Mouse (Mus musculus) heart, embryonic 14.5 days (tissue): ENCODE data around the gene Ppard. TPM values are rescaled to one million over a fixed set of nuclear protein-coding genes. Genes with fewer than 3 reads are reported as not detected.

Source experiments
- ATAC-seq: fragments of 200-750 bp; cut with Nextera tagmentation; 2 replicates; pipeline ENCODE4 v1.8.0; 2017; ENCODE audit warnings: low read depth, moderate TSS enrichment; ENCODE audit not compliant: insufficient number of reproducible peaks, insufficient read depth, low FRiP score
- H3K27ac ChIP-seq, 2 experiments: fragments of 200-500 bp in 1 of 2; fragments of 300-500 bp in 1 of 2; sonication (generic) in 1 of 2; replicated peaks in 1 of 2; 2 replicates each; pipeline ENCODE4 v1.5.1; 2012 to 2014; ENCODE audit warnings: low read depth in 2 of 2, low read length in 2 of 2, control low read depth in 1 of 2, mild to moderate bottlenecking in 1 of 2, mixed read lengths in 1 of 2; ENCODE audit not compliant: control insufficient read depth in 1 of 2, insufficient read depth in 1 of 2
- H3K27me3 ChIP-seq: fragments of 300-500 bp; sonication (generic); 2 replicates; pipeline ENCODE4 v1.6.1; 2014; ENCODE audit warnings: mild to moderate bottlenecking, low read length, control low read depth; ENCODE audit not compliant: control insufficient read depth, insufficient read depth
- H3K36me3 ChIP-seq: fragments of 300-500 bp; sonication (generic); 2 replicates; pipeline ENCODE4 v1.6.1; 2014; ENCODE audit warnings: mild to moderate bottlenecking, control low read depth, low read length, mixed read lengths; ENCODE audit not compliant: control insufficient read depth, insufficient read depth
- H3K4me1 ChIP-seq, 2 experiments: fragments of 200-500 bp in 1 of 2; fragments of 300-500 bp in 1 of 2; sonication (generic) in 1 of 2; 2 replicates each; pipeline ENCODE4 v1.6.1; 2012 to 2014; ENCODE audit warnings: low read length in 2 of 2, control low read depth in 1 of 2, mixed read lengths in 1 of 2; ENCODE audit not compliant: control insufficient read depth in 2 of 2, insufficient read depth in 2 of 2
- H3K4me2 ChIP-seq: fragments of 300-500 bp; sonication (generic); 2 replicates; pipeline ENCODE4 v1.6.1; 2014; ENCODE audit warnings: mild to moderate bottlenecking, low read length
- H3K4me3 ChIP-seq, 2 experiments: fragments of 200-500 bp in 1 of 2; fragments of 300-500 bp in 1 of 2; sonication (generic) in 1 of 2; 2 replicates each; pipeline ENCODE4 v1.5.1; 2012 to 2014; ENCODE audit warnings: low read length in 2 of 2, mild to moderate bottlenecking in 2 of 2, control low read depth in 1 of 2, low read depth in 1 of 2, moderate library complexity in 1 of 2; ENCODE audit not compliant: control insufficient read depth in 1 of 2, insufficient read depth in 1 of 2
- H3K9ac ChIP-seq: fragments of 300-500 bp; sonication (generic); 2 replicates; pipeline ENCODE4 v1.6.1; 2014; ENCODE audit warnings: mild to moderate bottlenecking, low read length
- H3K9me3 ChIP-seq: fragments of 300-500 bp; sonication (generic); 2 replicates; pipeline ENCODE4 v1.6.1; 2016; ENCODE audit warnings: low read length, control low read depth; ENCODE audit not compliant: control insufficient read depth
- WGBS: fragments of 180-500 bp; shearing (Covaris S2); extraction: QIAGEN DNeasy Blood & Tissue Kit; methylation state at CpG from one replicate; pipeline ENCODE4 v1.1.7; 2014; 5-methylcytosine and 5-hydroxymethylcytosine counted together
- polyA plus RNA-seq: library from polyadenylated mRNA; unstranded; fragments of >200 nt; fragmentation: Nextera tagmentation; extraction: Ambion mirVana; gene quantifications from 2 replicates; pipeline ENCODE4 v1.2.1, GENCODE M21; 2014

The Ppard gene
- polyA plus RNA-seq, 1 experiment from 2014 or later = 2.2 TPM

GRCm38 (mm10) chr17:28270165-28270564 lies 37.7 kb downstream of the Ppard start:
- no peak for ATAC-seq
- 62% methylated on average over 13 of the region's 13 CpGs for WGBS
- Histone ChIP-seq H3K4me1 (peaks cover 5 to 7% of the 10 kb centered on the region in 2 experiments), H3K36me3 (no peaks in the 10 kb centered on the region), H3K9ac (no peak overlapping the region), H3K4me3 (no peak overlapping the region), H3K9me3 (no peaks in the 10 kb centered on the region), H3K27ac (no peak overlapping the region), H3K4me2 (no peak overlapping the region), H3K27me3 (no peaks in the 10 kb centered on the region)

- H3K4me3 ChIP-seq = no peak overlapping the region
- 82% methylated on average over 11 of the region's 12 CpGs for WGBS
- ATAC-seq = no peak
- no peak overlapping the region for H3K4me2 ChIP-seq
- peaks cover 5 to 7% of the 10 kb centered on the region in 2 experiments for H3K4me1 ChIP-seq
- no peak overlapping the region for H3K9ac ChIP-seq
- H3K27me3 ChIP-seq = no peaks in the 10 kb centered on the region
- H3K9me3 ChIP-seq = no peaks in the 10 kb centered on the region
- H3K27ac ChIP-seq = no peak overlapping the region
- no peaks in the 10 kb centered on the region for H3K36me3 ChIP-seq
Measured at GRCm38 (mm10) chr17:28271537-28272266, 39.2 kb downstream of the Ppard start.

- no peak overlapping the region for H3K9ac ChIP-seq
- no peak overlapping the region for H3K27ac ChIP-seq
- 66% methylated on average over 9 of the region's 9 CpGs for WGBS
- H3K4me2 ChIP-seq = no peak overlapping the region
- ATAC-seq = peak; percentile 4; the same call in 1 of the 2 replicates
- no peaks in the 10 kb centered on the region for H3K9me3 ChIP-seq
- H3K36me3 ChIP-seq = no peaks in the 10 kb centered on the region
- no peaks in the 10 kb centered on the region for H3K27me3 ChIP-seq
- peaks cover 5 to 7% of the 10 kb centered on the region in 2 experiments for H3K4me1 ChIP-seq
- H3K4me3 ChIP-seq = no peak overlapping the region
Measured at GRCm38 (mm10) chr17:28272281-28272680, 39.8 kb downstream of the Ppard start.

- ATAC-seq = no peak
- H3K27me3 ChIP-seq = no peaks in the 10 kb centered on the region
- no peak overlapping the region for H3K4me2 ChIP-seq
- H3K9me3 ChIP-seq = no peaks in the 10 kb centered on the region
- peak overlapping the region; percentile 30; the same call in 1 of the 2 replicates for H3K9ac ChIP-seq
- H3K27ac ChIP-seq = no peak overlapping the region
- no peaks in the 10 kb centered on the region for H3K36me3 ChIP-seq
- no peak overlapping the region for H3K4me3 ChIP-seq
- 40% methylated on average over 6 of the region's 6 CpGs for whole genome bisulfite sequencing
- H3K4me1 ChIP-seq = peaks cover 5 to 7% of the 10 kb centered on the region in 2 experiments
Measured at GRCm38 (mm10) chr17:28272837-28273236, 40.3 kb downstream of the Ppard start.

- Histone ChIP-seq H3K4me3 (no peak overlapping the region), H3K4me2 (no peak overlapping the region), H3K27me3 (no peaks in the 10 kb centered on the region), H3K9ac (no peak overlapping the region), H3K27ac (no peak overlapping the region), H3K4me1 (peaks cover 13% of the 10 kb centered on the region in 2 experiments), H3K9me3 (no peaks in the 10 kb centered on the region), H3K36me3 (no peaks in the 10 kb centered on the region)
- no peak for ATAC-seq
- WGBS = 76% methylated on average over 3 of the region's 3 CpGs
Measured at GRCm38 (mm10) chr17:28274739-28275138, 42.2 kb downstream of the Ppard start.

- Histone ChIP-seq H3K4me3 (no peak overlapping the region), H3K4me1 (peaks cover 18 to 28% of the 10 kb centered on the region in 2 experiments), H3K27ac (no peak overlapping the region), H3K9me3 (no peaks in the 10 kb centered on the region), H3K9ac (no peak overlapping the region), H3K4me2 (no peak overlapping the region), H3K36me3 (no peaks in the 10 kb centered on the region), H3K27me3 (no peaks in the 10 kb centered on the region)
- ATAC-seq = no peak
- 85% methylated on average over 14 of the region's 14 CpGs for WGBS
Measured at GRCm38 (mm10) chr17:28277226-28277625, 44.7 kb downstream of the Ppard start.

- no peak overlapping the region for H3K9ac ChIP-seq
- ATAC-seq = no peak
- no peak overlapping the region for H3K4me3 ChIP-seq
- 85% methylated on average over 10 of the region's 10 CpGs for WGBS
- no peak overlapping the region for H3K27ac ChIP-seq
- no peaks in the 10 kb centered on the region for H3K36me3 ChIP-seq
- no peaks in the 10 kb centered on the region for H3K27me3 ChIP-seq
- no peak overlapping the region for H3K4me2 ChIP-seq
- no peaks in the 10 kb centered on the region for H3K9me3 ChIP-seq
- H3K4me1 ChIP-seq = peaks cover 14 to 26% of the 10 kb centered on the region in 2 experiments
Measured at GRCm38 (mm10) chr17:28277721-28278120, 45.2 kb downstream of the Ppard start.

- H3K4me1 ChIP-seq = peaks cover 14 to 23% of the 10 kb centered on the region in 2 experiments
- no peaks in the 10 kb centered on the region for H3K9me3 ChIP-seq
- H3K36me3 ChIP-seq = no peaks in the 10 kb centered on the region
- H3K4me3 ChIP-seq = no peak overlapping the region
- no peak for ATAC-seq
- H3K27me3 ChIP-seq = no peaks in the 10 kb centered on the region
- WGBS = 77% methylated on average over 3 of the region's 3 CpGs
- no peak overlapping the region for H3K9ac ChIP-seq
- H3K4me2 ChIP-seq = no peak overlapping the region
- no peak overlapping the region for H3K27ac ChIP-seq
Measured at GRCm38 (mm10) chr17:28278156-28278555, 45.7 kb downstream of the Ppard start.
